Mouse (Mus musculus) cerebellum, adult 2 months (tissue): ENCODE measurements around the gene Cep55. TPM values are rescaled to one million over a fixed set of nuclear protein-coding genes. Genes with fewer than 3 reads are reported as not detected.

Experiments used
- DNase-seq, 2 experiments: peaks; one replicate each; pipeline ENCODE4 v3.0.0; 2021
- H3K27ac ChIP-seq: fragments of 200-500 bp; 2 replicates; pipeline ENCODE4 v1.5.1; 2012; ENCODE audit warnings: low read length, control low read depth, inconsistent platforms; ENCODE audit not compliant: insufficient read depth
- H3K27me3 ChIP-seq: fragments of 200-500 bp; 2 replicates; pipeline ENCODE4 v1.6.1; 2012; ENCODE audit warnings: inconsistent platforms, mild to moderate bottlenecking, low read length, moderate library complexity; ENCODE audit not compliant: control insufficient read depth, insufficient read depth
- H3K4me1 ChIP-seq: fragments of 200-500 bp; 2 replicates; pipeline ENCODE4 v1.6.1; 2011; ENCODE audit warnings: low read length; ENCODE audit not compliant: control insufficient read depth, insufficient read depth
- H3K4me3 ChIP-seq: fragments of 200-500 bp; replicated peaks from 2 replicates; pipeline ENCODE3; 2011; ENCODE audit warnings: mild to moderate bottlenecking, low read depth, low read length, control low read depth; ENCODE audit not compliant: insufficient read depth
- CTCF ChIP-seq: fragments of 200-500 bp; IDR thresholded peaks from 2 replicates; pipeline ENCODE4 v1.5.1; 2011; ENCODE audit warnings: low read depth, mild to moderate bottlenecking, control low read depth, low read length, moderate library complexity, borderline replicate concordance; ENCODE audit not compliant: insufficient read depth
- POLR2A ChIP-seq: fragments of 200-500 bp; IDR thresholded peaks from 2 replicates; pipeline ENCODE4 v1.6.1; 2011; ENCODE audit warnings: low read length, control low read depth, borderline replicate concordance; ENCODE audit not compliant: insufficient read depth
- WGBS: fragments of 180-500 bp; shearing (Covaris S2); methylation state at CpG from one replicate; pipeline ENCODE4 v1.1.7; 2018; 5-methylcytosine and 5-hydroxymethylcytosine counted together
- polyA plus RNA-seq: library from polyadenylated mRNA; depleted of rRNA; stranded (reverse); fragments of >200 nt; gene quantifications from 2 replicates; pipeline ENCODE4 v1.2.3, GENCODE M21; 2012

Gene Cep55
- polyA plus RNA-seq, 1 experiment, result 0.18 TPM

GRCm38 (mm10) chr19:38053227-38054041, 1.4 kb upstream of the Cep55 start:
- DNase-seq, result peak; percentile 36 to 55
- TF ChIP-seq POLR2A (no peak), CTCF (peak; percentile 63)
- Histone ChIP-seq H3K4me3 (peak overlapping the region; percentile 80), H3K27ac (no peak overlapping the region), H3K27me3 (no peaks in the 10 kb centered on the region), H3K4me1 (no peaks in the 10 kb centered on the region)
- WGBS, result 32% methylated on average over 8 of the region's 8 CpGs

- Histone ChIP-seq H3K27ac (no peak overlapping the region), H3K4me3 (peak overlapping the region; percentile 80), H3K4me1 (no peaks in the 10 kb centered on the region), H3K27me3 (no peaks in the 10 kb centered on the region)
- peak in 1 of 2 experiments; percentile 80 for DNase-seq
- no peak for TF ChIP-seq POLR2A
- no peak for TF ChIP-seq CTCF
- under 1% methylated on average over 23 of the region's 23 CpGs for WGBS
These were observed 577 bp upstream of the Cep55 start for GRCm38 (mm10) chr19:38054149-38054719.

- H3K4me1 ChIP-seq, result no peaks in the 10 kb centered on the region
- no peak overlapping the region for H3K27ac ChIP-seq
- H3K4me3 ChIP-seq, result no peak overlapping the region
- no peak for TF ChIP-seq CTCF
- no peak for TF ChIP-seq POLR2A
- no peak for DNase-seq
- no peaks in the 10 kb centered on the region for H3K27me3 ChIP-seq
- WGBS, result 13% methylated on average over 6 of the region's 6 CpGs
These were observed 987 bp downstream of the Cep55 start for GRCm38 (mm10) chr19:38055798-38056197.

- TF ChIP-seq POLR2A, result no peak
- TF ChIP-seq CTCF, result no peak
- Histone ChIP-seq H3K4me1 (no peaks in the 10 kb centered on the region), H3K27me3 (no peaks in the 10 kb centered on the region), H3K4me3 (no peak overlapping the region), H3K27ac (no peak overlapping the region)
- no peak for DNase-seq
- 46% methylated on average over 3 of the region's 3 CpGs for WGBS
These were observed 1.5 kb downstream of the Cep55 start for GRCm38 (mm10) chr19:38056276-38056675.

- no peak for TF ChIP-seq CTCF
- H3K4me1 ChIP-seq, result no peaks in the 10 kb centered on the region
- no peak for DNase-seq
- no peaks in the 10 kb centered on the region for H3K27me3 ChIP-seq
- H3K4me3 ChIP-seq, result no peak overlapping the region
- no peak overlapping the region for H3K27ac ChIP-seq
- 72% methylated on average over 8 of the region's 8 CpGs for WGBS
These were observed 2.1 kb downstream of the Cep55 start for GRCm38 (mm10) chr19:38056931-38057330.

- TF ChIP-seq POLR2A, result no peak
- no peak for TF ChIP-seq CTCF
- Histone ChIP-seq H3K27ac (no peak overlapping the region), H3K4me3 (no peak overlapping the region), H3K27me3 (no peaks in the 10 kb centered on the region), H3K4me1 (no peaks in the 10 kb centered on the region)
- DNase-seq, result no peak
- WGBS, result 93% methylated on average over 3 of the region's 3 CpGs
These were observed 8.4 kb downstream of the Cep55 start for GRCm38 (mm10) chr19:38063201-38063600.

GRCm38 (mm10) chr19:38064051-38064450, 9.2 kb downstream of the Cep55 start:
- Histone ChIP-seq H3K27ac (no peak overlapping the region), H3K4me1 (no peaks in the 10 kb centered on the region), H3K27me3 (no peaks in the 10 kb centered on the region), H3K4me3 (no peak overlapping the region)
- 98% methylated on average over 1 of the region's 1 CpGs for WGBS
- DNase-seq, result no peak
- TF ChIP-seq POLR2A (no peak), CTCF (no peak)

GRCm38 (mm10) chr19:38073226-38073625, 18.4 kb downstream of the Cep55 start:
- Histone ChIP-seq H3K27ac (no peak overlapping the region), H3K4me1 (0 out of 2 replicates have a peak, but pooled peaks cover 2% of the 10 kb centered on the region), H3K27me3 (no peaks in the 10 kb centered on the region), H3K4me3 (no peak overlapping the region)
- TF ChIP-seq CTCF (no peak), POLR2A (no peak)
- no peak for DNase-seq
- WGBS, result 89% methylated on average over 5 of the region's 5 CpGs
